Mouse (Mus musculus): Measurements from ENCODE around the gene Kyat3.

Gene Kyat3

GRCm38 (mm10) chr3:142749131-142749530, 48.3 kb downstream of the Kyat3 start:
- DNase-seq: no peak

GRCm38 (mm10) chr3:142755132-142755867, 54.4 kb downstream of the Kyat3 start:
- no peak for DNase-seq

GRCm38 (mm10) chr3:142757841-142758240, 57.0 kb downstream of the Kyat3 start:
- no peak for DNase-seq

GRCm38 (mm10) chr3:142758593-142758992, 57.7 kb downstream of the Kyat3 start:
- DNase-seq: no peak

- no peak for DNase-seq
Observed at GRCm38 (mm10) chr3:142760356-142760755, 59.5 kb downstream of the Kyat3 start.

GRCm38 (mm10) chr3:142764995-142765777, 64.3 kb downstream of the Kyat3 start, which contains the start of gene Gtf2b:
TSS of gene Gtf2b (plus strand) at chr3:142765045.
- peak; percentile 87 to 90 for DNase-seq

GRCm38 (mm10) chr3:142765778-142766165, 64.9 kb downstream of the Kyat3 start:
- no peak for DNase-seq

- DNase-seq: no peak
Observed at GRCm38 (mm10) chr3:142768498-142768897, 67.6 kb downstream of the Kyat3 start.

- DNase-seq: no peak
Observed at GRCm38 (mm10) chr3:142770518-142770917, 69.7 kb downstream of the Kyat3 start.

- DNase-seq: no peak
Observed at GRCm38 (mm10) chr3:142773538-142774191, 72.8 kb downstream of the Kyat3 start.

GRCm38 (mm10) chr3:142777227-142777626, 76.4 kb downstream of the Kyat3 start:
- DNase-seq: no peak

- no peak for DNase-seq
Observed at GRCm38 (mm10) chr3:142786423-142787072, 85.7 kb downstream of the Kyat3 start.

- no peak for DNase-seq
Observed at GRCm38 (mm10) chr3:142795587-142795986, 94.7 kb downstream of the Kyat3 start.
